Mouse (Mus musculus): ENCODE data around the gene Wscd2.
A peak's percentile ranks its signal among the peaks of the same experiment; 100 is the strongest.
"Not testable (repeated sequence)": the region's sequence is repeated elsewhere in the genome, so short reads cannot be mapped to it uniquely, and the experiment has no call there.

Gene Wscd2

DNA sequence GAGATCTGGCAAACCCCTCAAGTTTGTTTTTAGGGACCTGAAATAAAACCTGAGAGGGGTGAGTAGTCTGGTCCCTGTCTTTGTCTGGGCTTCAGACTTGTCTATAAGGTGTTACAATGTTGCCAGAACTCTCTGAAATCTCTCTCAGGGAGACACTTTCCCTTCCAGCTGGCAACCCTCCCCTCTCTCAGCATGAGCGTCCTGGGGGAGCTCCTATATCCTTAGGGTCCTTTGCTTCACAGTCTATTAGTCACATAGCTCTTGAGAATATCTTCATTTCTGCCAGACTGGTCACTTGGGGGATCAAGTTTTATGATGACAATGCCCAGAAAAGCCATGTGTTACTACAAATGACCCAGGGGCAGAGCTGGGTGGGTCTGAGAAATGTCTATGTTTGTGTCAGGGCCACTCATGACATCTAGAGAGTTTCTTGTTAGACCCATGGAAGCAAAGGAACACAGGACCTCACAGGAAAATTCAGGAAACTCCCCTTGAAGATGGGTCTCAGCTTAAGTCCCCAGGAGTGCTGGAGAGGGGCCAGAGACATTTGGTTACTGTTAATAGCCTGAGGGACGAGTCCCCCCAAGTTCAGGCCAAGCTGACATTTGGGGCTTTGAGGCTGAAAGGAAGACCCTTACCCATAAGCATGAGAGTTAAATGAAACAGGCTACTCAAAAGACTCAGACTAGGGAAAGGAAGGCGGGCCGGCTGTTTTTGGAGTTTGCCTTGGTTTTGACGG, 93.5 kb downstream of the Wscd2 start:
- no peak for DNase-seq (ENCODE audit: low spot score in 2 of 2)

GRCm38 (mm10) chr5:113584439-113584838, 94.3 kb downstream of the Wscd2 start:
- DNase-seq (ENCODE audit: low spot score in 2 of 2): no peak

DNA sequence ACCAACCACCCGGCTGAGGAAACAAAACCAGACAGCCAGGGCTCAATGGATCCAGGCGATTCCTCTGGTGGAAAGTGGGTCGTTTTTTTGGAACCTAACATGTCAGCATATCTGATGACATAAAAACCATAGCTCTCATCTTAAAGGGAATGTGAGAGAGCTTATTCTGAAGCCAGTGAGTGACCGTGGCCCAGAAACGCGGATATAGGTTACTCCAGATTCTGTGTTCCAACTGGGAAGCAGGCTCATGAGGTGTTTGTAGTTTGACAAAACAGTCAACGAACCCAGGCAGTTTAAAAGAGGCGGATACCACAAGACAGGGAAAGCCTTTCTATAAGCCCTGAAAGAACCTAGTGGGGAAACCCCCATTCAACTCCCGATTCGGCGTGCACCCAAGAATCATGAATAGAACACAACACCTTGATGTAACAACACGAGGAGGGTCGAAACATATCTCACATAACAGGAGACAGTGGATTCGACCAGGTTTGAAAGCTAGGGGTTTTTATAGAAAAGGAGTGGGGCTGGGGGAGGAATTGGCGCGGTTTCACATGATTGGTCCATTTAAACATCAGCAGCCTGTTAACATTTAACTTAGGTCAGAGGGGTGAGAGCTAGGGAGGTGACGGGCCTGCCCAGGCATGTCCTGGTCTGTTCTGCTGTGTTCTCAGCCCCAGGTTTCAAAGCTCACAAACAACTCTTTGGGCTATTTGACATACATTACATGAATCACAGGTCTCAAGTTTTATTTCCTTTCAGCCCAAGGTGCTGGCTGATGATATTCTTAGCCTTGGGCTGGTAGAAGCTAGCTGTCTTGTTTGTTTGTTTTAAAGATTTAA, 95.7 kb downstream of the Wscd2 start:
- DNase-seq (ENCODE audit: low spot score in 2 of 2): not testable (repeated sequence)

- peak in 1 of 2 experiments; percentile 23 for DNase-seq (ENCODE audit: low spot score in 2 of 2)
These were observed 96.3 kb downstream of the Wscd2 start for GRCm38 (mm10) chr5:113586458-113586849.

GRCm38 (mm10) chr5:113590010-113590640, 100.0 kb downstream of the Wscd2 start:
- DNase-seq (ENCODE audit: low spot score in 2 of 2): no peak

DNA sequence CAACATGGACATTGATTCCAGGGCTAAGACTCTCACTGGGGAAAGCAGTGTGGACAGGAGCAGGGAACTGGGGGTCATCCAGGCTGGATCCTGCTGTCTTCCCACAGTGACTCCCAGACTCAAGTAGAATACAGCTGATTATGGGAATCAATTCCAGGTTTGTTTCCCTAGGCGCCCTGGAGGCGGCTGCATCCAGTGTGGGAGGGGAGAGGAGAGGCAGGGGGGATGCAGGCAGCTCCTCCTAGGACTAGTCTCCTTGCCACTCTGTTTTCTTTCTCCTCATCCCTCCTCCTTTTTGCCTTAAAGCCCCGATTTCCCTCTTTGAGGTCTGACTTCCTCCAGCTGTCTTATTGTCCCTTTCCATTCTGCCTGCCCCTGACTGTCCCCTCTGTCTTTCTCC, 101.0 kb downstream of the Wscd2 start:
- peak in 1 of 2 experiments; percentile 61 for DNase-seq (ENCODE audit: low spot score in 2 of 2)

GRCm38 (mm10) chr5:113591751-113592230, 101.7 kb downstream of the Wscd2 start:
- DNase-seq (ENCODE audit: low spot score in 2 of 2): peak; percentile 78 to 86

DNA sequence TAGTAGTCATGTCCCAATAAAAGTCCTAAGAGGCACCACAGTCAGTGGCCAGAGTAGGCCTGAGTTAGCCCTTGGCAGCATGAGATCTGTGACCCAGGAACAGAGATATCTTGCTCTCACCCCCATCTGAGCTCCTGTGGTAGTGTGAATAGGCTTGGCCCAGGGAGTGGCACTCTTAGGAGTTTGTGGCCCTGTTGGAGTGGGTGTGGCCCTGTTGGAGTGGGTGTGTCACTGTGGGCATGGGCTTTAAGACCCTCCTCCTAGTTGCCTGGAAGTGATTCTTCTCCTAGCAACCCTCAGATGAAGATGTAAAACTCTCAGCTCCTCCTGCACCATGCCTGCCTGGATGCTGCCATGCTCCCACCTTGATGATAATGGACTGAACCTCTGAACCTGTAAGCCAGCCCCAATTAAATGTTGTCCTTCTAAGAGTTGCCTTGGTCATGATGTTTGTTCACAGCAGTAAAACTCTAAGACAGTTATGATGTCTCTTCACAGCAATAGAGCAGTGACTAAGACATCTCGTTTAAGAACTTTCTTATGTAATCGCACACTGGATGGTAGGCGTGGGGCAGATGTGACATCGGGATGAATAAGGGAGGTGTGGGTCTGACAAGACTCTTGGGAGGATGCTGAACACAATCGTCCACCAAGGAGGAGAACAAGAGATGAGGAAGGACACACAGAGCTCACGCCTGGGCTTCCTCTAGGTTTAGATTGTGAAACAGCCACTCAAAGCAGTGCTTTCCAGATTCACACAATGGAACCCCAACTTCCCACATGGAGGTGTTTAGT, 104.0 kb downstream of the Wscd2 start:
- peak; percentile 74 to 78 for DNase-seq (ENCODE audit: low spot score in 2 of 2)

DNA sequence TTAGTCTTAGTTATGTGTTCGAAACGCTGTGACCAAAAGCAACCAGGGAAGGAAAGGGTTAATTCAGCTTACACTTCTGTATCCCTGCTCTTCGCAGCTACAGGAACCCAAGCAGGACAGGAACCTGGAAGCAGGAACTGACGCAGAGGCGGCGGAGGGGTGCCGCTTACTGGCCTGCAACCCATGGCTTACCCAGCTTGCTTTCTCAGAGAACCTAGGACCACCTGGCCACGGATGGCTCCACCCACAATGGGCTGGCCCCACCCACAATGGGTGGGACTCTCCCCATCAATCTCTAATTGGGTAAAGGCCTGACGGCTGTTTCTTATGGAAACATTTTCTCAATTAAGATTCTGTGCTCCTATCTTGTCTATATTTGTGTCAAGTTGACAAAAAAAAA, 106.1 kb downstream of the Wscd2 start:
- DNase-seq (ENCODE audit: low spot score in 2 of 2): no peak

GRCm38 (mm10) chr5:113596780-113597353, 106.7 kb downstream of the Wscd2 start:
- DNase-seq (ENCODE audit: low spot score in 2 of 2): no peak

DNA sequence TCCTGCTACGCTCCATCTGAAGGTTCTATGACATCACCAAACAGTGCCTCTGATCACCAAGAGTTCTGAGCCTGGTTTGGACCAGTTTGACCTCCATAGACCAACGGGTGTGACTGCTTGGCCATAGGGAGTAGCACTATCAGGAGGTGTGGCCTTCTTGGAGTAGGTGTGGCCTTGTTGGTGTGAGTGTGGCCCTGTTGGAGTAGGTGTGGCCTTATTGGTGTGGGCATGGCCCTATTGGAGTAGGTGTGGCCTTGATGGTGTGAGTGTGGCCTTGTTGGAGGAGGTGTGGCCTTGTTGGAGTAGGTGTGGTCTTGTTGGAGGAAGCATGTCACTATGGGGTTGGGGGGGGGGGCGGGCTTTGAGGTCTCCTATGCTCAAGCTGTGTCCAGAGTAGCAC, 110.0 kb downstream of the Wscd2 start:
- DNase-seq (ENCODE audit: low spot score in 2 of 2): no peak

DNA sequence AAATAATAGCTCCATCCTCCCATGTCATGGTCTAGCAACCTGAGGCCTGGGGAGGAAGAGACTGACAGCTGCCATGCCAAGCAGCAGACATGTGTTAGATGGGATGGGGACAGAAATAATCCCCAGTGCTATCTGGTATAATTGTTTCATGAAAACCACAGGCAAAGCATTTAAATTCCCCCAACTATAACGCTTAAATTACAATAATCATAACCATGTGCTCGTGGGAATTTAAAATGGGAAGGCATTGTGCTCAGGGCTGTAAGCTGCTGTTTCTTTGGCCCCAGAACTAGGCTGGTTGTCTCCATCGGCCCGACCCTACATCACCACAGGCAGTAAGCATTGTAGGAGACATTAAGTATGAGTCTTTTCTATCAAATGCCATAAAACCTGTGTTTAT, 110.7 kb downstream of the Wscd2 start:
- no peak for DNase-seq (ENCODE audit: low spot score in 2 of 2)

GRCm38 (mm10) chr5:113603471-113603870, 113.3 kb downstream of the Wscd2 start:
- DNase-seq (ENCODE audit: low spot score in 2 of 2): no peak

DNA sequence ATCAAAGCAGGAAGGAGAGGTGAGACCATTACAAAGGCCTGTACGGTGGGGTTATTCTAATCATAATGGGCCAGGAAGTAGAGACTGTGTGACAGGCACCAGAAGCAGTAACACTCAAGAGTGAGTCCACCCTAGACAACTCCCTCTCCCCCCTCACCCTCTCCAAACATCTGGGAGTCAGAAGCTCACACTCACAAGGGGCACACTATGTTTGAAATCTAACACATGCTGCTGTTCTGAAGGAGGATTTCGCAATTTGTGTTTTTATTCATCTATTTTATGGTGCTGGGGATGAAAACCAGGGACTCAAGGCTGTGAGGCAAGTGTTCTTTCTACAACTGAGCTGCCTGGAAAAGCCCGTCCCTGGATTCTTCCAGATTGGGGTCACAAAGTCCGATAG, 114.6 kb downstream of the Wscd2 start:
- DNase-seq (ENCODE audit: low spot score in 2 of 2): no peak

GRCm38 (mm10) chr5:113606121-113606520, 116.0 kb downstream of the Wscd2 start:
- DNase-seq (ENCODE audit: low spot score in 2 of 2): no peak

DNA sequence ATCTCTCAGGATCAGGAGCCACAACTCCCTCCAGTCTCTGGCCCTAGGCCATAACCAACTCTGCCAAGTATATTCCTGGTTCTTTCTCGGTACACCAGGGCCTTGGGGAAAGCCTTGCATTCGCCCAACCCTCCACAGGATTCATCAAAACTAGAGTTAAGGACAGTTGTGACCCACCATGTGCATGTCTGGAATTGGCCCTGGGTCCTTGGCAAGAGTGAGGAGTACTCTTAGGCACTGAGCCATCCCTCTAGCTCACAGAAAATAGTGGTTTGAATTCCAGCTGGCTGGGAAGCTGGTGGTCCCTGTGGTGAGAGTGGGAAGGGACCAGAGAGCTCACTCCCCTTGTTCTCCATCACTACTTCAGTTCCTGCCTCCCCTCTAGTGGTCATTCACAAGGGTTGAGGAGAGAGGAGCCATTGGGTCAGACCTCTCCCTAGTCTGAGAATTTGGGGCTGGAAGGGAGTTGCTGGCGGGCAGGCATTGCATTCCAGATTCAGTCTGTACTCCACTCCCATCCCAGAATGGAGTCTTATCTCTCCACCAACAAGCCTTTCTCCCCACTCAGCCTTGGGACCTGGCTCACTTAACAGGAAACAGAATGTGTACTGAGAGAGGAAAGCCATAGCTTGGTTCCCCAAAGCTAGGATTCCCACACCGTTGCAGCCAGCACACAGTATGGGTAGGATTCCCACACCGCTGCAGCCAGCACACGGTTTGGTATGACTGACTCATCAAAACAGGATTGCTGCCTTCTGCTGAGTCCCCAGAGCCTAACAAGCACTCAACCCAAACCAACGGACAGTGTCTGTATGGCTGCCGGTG, 117.0 kb downstream of the Wscd2 start:
- peak in 1 of 2 experiments; percentile 33 for DNase-seq (ENCODE audit: low spot score in 2 of 2)

GRCm38 (mm10) chr5:113607941-113608431, 117.9 kb downstream of the Wscd2 start:
- DNase-seq (ENCODE audit: low spot score in 2 of 2): peak in 1 of 2 experiments; percentile 15

DNA sequence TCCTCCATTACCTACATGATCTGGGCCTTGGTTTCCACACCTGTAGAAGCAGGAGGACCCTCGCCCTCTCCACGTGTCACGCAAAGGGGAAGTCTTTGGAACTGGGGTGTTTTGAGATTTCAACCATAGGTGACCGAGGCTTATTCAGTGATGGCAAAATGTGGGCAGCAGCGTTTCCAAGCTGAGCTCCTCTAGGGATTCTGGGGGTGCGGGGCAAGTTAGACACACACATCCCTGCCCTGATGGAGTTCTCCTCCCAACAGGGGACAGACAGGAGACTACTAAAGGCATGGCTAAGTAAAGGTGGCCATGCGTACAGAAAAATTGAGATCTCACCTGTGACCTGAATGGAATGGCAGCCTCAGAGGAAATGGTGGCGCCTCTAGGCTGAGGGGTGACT, 118.4 kb downstream of the Wscd2 start:
- DNase-seq (ENCODE audit: low spot score in 2 of 2): no peak

- no peak for DNase-seq (ENCODE audit: low spot score in 2 of 2)
These were observed 119.8 kb downstream of the Wscd2 start for GRCm38 (mm10) chr5:113609891-113610290.

DNA sequence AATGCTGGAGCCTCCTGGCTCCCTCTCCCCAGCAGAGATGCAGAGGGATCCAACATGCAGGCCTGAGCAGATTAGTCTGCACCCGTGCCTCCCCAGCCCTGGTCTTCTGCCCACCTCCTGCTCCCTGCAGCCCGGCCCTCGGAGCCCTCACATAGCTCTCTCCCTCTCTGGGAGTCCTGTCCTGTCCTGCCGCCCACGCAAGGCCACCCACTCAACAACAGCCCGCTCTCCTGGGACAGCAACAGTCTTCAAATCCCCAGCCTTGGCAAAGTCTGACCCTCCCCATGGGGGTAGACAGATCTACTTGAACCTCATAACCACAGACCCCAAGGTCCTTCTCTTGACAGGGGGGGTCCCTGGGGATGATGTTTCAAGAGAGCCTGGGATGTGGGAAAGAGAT, 120.4 kb downstream of the Wscd2 start:
- DNase-seq (ENCODE audit: low spot score in 2 of 2): no peak

Data from right cerebral cortex, adult 2 months (tissue).